Mouse (Mus musculus) embryonic facial prominence, embryonic 13.5 days (tissue): ENCODE data around the gene Commd2. TPM values are rescaled to one million over a fixed set of nuclear protein-coding genes. Genes with fewer than 3 reads are reported as not detected.
A peak's percentile ranks its signal among the peaks of the same experiment; 100 is the strongest.

ENCODE experiments used
- ATAC-seq: fragments of 200-750 bp; cut with Nextera tagmentation; 2 replicates; pipeline ENCODE4 v1.8.0; 2017; ENCODE audit warnings: low read depth; ENCODE audit not compliant: insufficient number of reproducible peaks, insufficient read depth, low FRiP score, low TSS enrichment
- H3K27ac ChIP-seq: fragments of 300-500 bp; sonication (generic); 2 replicates; pipeline ENCODE4 v1.5.1; 2015; ENCODE audit warnings: moderate library complexity, mild to moderate bottlenecking, inconsistent platforms
- H3K27me3 ChIP-seq: fragments of 300-500 bp; sonication (generic); 2 replicates; pipeline ENCODE4 v1.6.1; 2015; ENCODE audit warnings: mild to moderate bottlenecking, inconsistent platforms
- H3K36me3 ChIP-seq: fragments of 300-500 bp; sonication (generic); 2 replicates; pipeline ENCODE4 v1.6.1; 2015; ENCODE audit warnings: mild to moderate bottlenecking, inconsistent platforms
- H3K4me1 ChIP-seq: fragments of 300-500 bp; sonication (generic); 2 replicates; pipeline ENCODE4 v1.6.1; 2015; ENCODE audit warnings: inconsistent platforms
- H3K4me2 ChIP-seq: fragments of 300-500 bp; sonication (generic); 2 replicates; pipeline ENCODE4 v1.6.1; 2015; ENCODE audit warnings: moderate library complexity, mild to moderate bottlenecking, inconsistent platforms
- H3K4me3 ChIP-seq: fragments of 300-500 bp; sonication (generic); 2 replicates; pipeline ENCODE4 v1.5.1; 2015; ENCODE audit warnings: mild to moderate bottlenecking, inconsistent platforms
- H3K9ac ChIP-seq: fragments of 300-500 bp; sonication (generic); 2 replicates; pipeline ENCODE4 v1.6.1; 2015; ENCODE audit warnings: mild to moderate bottlenecking, inconsistent platforms
- H3K9me3 ChIP-seq: fragments of 300-500 bp; sonication (generic); 2 replicates; pipeline ENCODE4 v1.6.1; 2016; ENCODE audit warnings: inconsistent platforms
- WGBS: fragments of 180-500 bp; shearing (Covaris S2); methylation state at CpG from one replicate; pipeline ENCODE4 v1.1.7; 2015; ENCODE audit warnings: mixed read lengths; 5-methylcytosine and 5-hydroxymethylcytosine counted together
- polyA plus RNA-seq: library from polyadenylated mRNA; unstranded; fragments of >200 nt; fragmentation: Nextera tagmentation; extraction: Ambion mirVana; gene quantifications from 2 replicates; pipeline ENCODE4 v1.2.1, GENCODE M21; 2015

Gene Commd2
- polyA plus RNA-seq: 84.6 and 94.2 TPM in 2 replicates

- WGBS: under 1% methylated on average over 42 of the region's 42 CpGs
- Histone ChIP-seq H3K36me3 (peaks cover 14% of the 10 kb centered on the region), H3K4me1 (peaks cover 5% of the 10 kb centered on the region; the same call in 1 of the 2 replicates), H3K27me3 (no peaks in the 10 kb centered on the region), H3K27ac (peak within 1 kb of the TSS; percentile 81), H3K4me2 (peak within 1 kb of the TSS; percentile 69), H3K9me3 (no peaks in the 10 kb centered on the region), H3K9ac (peak within 1 kb of the TSS; percentile 88), H3K4me3 (peak within 1 kb of the TSS; percentile 80)
- ATAC-seq: peak; percentile 82
Measured at GRCm38 (mm10) chr3:57651231-57651864, at the start of gene Commd2. Commd2 (minus strand) TSS chr3:57651715.

- Histone ChIP-seq H3K27ac (no peak overlapping the region), H3K9ac (no peak overlapping the region), H3K36me3 (no peaks in the 10 kb centered on the region), H3K27me3 (no peaks in the 10 kb centered on the region), H3K4me2 (no peak overlapping the region), H3K4me3 (no peak overlapping the region), H3K9me3 (no peaks in the 10 kb centered on the region), H3K4me1 (peaks cover 4% of the 10 kb centered on the region; the same call in 1 of the 2 replicates)
- 90% methylated on average over 9 of the region's 9 CpGs for WGBS
- ATAC-seq: no peak
Measured at GRCm38 (mm10) chr3:57696779-57697178, 45.3 kb upstream of the Commd2 start.

DNA sequence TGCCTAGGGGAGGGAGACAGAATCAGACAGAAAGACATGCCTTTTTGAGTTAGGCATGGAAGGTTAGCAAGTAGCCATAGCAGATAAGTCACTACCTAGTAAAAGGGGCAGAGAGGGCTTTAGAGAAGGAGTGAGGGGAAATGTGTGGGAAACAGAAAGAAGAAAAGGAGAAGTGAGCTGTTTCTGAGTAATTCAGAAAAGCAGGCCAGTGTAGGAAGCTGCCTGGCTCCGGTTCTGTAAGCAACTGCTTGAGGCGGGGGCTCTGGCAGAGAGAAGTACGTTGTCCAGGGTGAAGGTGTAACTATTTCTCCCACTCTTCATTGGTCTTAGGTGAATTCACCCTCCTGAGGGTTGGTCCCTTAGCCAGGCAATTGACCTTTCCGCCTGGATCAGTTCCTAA lies 44.7 kb upstream of the Commd2 start:
- no peak overlapping the region for H3K4me2 ChIP-seq
- no peaks in the 10 kb centered on the region for H3K9me3 ChIP-seq
- no peak for ATAC-seq
- 89% methylated on average over 4 of the region's 4 CpGs for WGBS
- H3K27ac ChIP-seq: no peak overlapping the region
- H3K9ac ChIP-seq: no peak overlapping the region
- no peaks in the 10 kb centered on the region for H3K27me3 ChIP-seq
- H3K4me3 ChIP-seq: no peak overlapping the region
- H3K36me3 ChIP-seq: no peaks in the 10 kb centered on the region
- H3K4me1 ChIP-seq: peaks cover 4% of the 10 kb centered on the region; the same call in 1 of the 2 replicates

DNA sequence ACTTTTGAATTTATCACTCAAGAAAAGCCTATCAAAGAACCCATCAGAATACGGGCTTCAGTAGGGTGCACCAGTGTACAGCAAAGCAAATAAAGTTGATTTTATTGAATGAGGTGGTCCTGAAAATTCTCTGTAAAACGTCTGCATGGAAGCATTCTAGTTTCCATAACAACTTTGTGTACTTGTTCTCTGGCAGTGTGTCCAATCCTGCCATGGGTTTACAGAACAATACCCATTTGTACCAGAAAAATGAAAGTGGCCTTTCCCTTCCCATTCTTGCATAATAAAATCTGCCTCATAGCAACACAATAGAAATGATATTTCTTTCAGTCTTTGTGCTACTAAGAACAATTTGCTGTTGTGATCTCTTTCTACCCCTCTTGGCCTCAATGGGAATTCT lies 41.2 kb upstream of the Commd2 start, which contains the start of gene Ankub1:
Gene Ankub1 (minus strand): TSS at position 81 of the 400 bp plus-strand sequence.
- Histone ChIP-seq H3K27ac (no peak within 1 kb of the TSS), H3K4me3 (no peak within 1 kb of the TSS), H3K4me1 (peaks cover 4% of the 10 kb centered on the region; the same call in 1 of the 2 replicates), H3K27me3 (no peaks in the 10 kb centered on the region), H3K36me3 (no peaks in the 10 kb centered on the region), H3K9me3 (no peaks in the 10 kb centered on the region), H3K4me2 (no peak within 1 kb of the TSS), H3K9ac (no peak within 1 kb of the TSS)
- WGBS: 64% methylated on average over 2 of the region's 2 CpGs
- no peak for ATAC-seq

- Histone ChIP-seq H3K36me3 (no peaks in the 10 kb centered on the region), H3K4me1 (peaks cover 4% of the 10 kb centered on the region; the same call in 1 of the 2 replicates), H3K9ac (no peak overlapping the region), H3K4me2 (no peak overlapping the region), H3K27me3 (no peaks in the 10 kb centered on the region), H3K9me3 (no peaks in the 10 kb centered on the region), H3K4me3 (no peak overlapping the region), H3K27ac (no peak overlapping the region)
- WGBS: 81% methylated on average over 4 of the region's 4 CpGs
- ATAC-seq: no peak
Measured at GRCm38 (mm10) chr3:57691772-57692171, 40.3 kb upstream of the Commd2 start.

GRCm38 (mm10) chr3:57677786-57678185 lies 26.3 kb upstream of the Commd2 start:
- no peak overlapping the region for H3K4me3 ChIP-seq

GRCm38 (mm10) chr3:57674075-57674474 lies 22.6 kb upstream of the Commd2 start:
- Histone ChIP-seq H3K4me2 (no peak overlapping the region), H3K9ac (no peak overlapping the region), H3K27ac (no peak overlapping the region), H3K4me3 (no peak overlapping the region), H3K4me1 (no peaks in the 10 kb centered on the region), H3K27me3 (no peaks in the 10 kb centered on the region), H3K9me3 (no peaks in the 10 kb centered on the region; the same call in 1 of the 2 replicates), H3K36me3 (no peaks in the 10 kb centered on the region)
- WGBS: 66% methylated on average over 2 of the region's 2 CpGs
- ATAC-seq: no peak

More at GRCm38 (mm10) chr3:57677786-57678185, 26.3 kb upstream of the Commd2 start:
- no peaks in the 10 kb centered on the region for H3K36me3 ChIP-seq
- no peak for ATAC-seq
- no peak overlapping the region for H3K4me2 ChIP-seq
- H3K9ac ChIP-seq: no peak overlapping the region
- no peaks in the 10 kb centered on the region for H3K27me3 ChIP-seq
- no peaks in the 10 kb centered on the region for H3K4me1 ChIP-seq
- H3K27ac ChIP-seq: no peak overlapping the region
- H3K9me3 ChIP-seq: peaks cover 2% of the 10 kb centered on the region; the same call in 1 of the 2 replicates

DNA sequence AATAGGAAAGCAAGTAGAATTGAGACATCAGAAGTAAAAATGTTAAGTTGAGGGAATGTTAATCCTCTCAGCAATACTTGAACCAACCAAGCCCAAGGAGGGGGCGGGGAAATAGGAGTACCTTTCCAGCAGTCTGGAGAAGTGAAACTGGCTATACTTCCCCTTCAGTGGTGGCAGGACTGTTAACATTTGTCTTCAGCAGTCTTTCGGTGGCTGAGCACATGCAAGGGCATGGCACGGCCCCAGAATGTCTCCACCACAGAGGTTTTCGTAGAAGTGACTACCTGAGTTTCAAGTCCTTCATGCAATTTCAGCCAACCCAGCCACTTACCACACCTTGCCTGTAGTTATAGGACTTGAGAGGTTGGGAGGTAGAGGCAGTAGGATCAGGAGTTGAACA lies 22.1 kb upstream of the Commd2 start:
- Histone ChIP-seq H3K4me3 (no peak overlapping the region), H3K9ac (no peak overlapping the region), H3K9me3 (no peaks in the 10 kb centered on the region; the same call in 1 of the 2 replicates), H3K27ac (no peak overlapping the region), H3K4me1 (no peaks in the 10 kb centered on the region), H3K36me3 (no peaks in the 10 kb centered on the region), H3K27me3 (no peaks in the 10 kb centered on the region), H3K4me2 (no peak overlapping the region)
- ATAC-seq: no peak
- 80% methylated on average over 4 of the region's 4 CpGs for WGBS

DNA sequence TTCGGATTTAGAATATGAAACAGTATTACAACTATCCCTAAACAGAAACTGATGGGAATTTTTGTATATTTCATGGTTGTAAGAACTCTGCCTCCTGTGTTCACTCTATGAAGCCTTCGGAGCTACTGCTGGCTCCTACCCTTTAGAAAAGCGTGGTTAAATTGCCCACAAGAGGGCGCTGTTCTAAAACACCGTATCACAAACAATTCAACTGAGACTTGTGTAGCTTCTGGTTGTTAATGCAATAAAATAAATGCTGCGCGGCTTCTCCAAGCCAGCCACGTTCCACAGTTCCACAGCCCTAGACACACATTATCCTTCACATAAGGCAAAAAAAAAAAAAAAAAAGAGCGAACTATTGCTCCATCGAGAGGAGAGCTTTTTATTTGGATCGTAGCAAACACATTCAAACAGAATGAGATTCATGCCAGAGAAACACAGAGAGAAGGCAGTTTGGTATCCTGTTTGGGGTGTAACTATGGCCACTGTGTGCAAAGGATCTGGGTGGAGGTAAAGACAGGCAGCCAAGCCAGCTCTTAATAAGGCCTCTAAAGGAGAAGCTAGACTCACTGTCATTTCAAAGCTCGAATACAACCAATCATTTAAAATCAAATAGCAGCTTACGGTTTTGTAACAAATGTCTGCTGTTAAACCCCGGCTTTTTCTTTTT lies 15.7 kb upstream of the Commd2 start:
- Histone ChIP-seq H3K4me1 (no peaks in the 10 kb centered on the region), H3K9ac (no peak overlapping the region), H3K4me3 (peak overlapping the region; percentile 20; the same call in 1 of the 2 replicates), H3K27ac (no peak overlapping the region), H3K27me3 (no peaks in the 10 kb centered on the region), H3K36me3 (no peaks in the 10 kb centered on the region), H3K9me3 (no peaks in the 10 kb centered on the region), H3K4me2 (peak overlapping the region; percentile 48)
- WGBS: 31% methylated on average over 14 of the region's 14 CpGs
- ATAC-seq: no peak

DNA sequence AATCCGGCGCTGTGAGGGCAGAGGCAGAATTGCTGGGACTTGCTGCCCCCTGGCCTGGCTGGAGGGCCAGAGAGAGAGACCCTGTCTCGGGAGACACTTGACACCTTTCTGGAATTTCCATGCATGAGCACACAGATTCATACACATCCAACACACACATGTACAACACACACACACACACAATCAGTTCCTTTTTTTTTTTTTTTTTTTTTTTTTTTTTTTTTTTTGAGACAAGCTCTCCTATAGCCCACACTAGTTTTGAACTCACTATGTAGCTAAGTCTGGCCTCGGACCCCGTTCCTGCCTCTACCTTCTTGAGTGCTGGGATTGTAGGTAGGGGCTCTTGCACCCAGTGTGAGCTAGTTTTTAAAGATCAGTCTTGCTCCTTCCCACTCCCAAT lies 14.4 kb upstream of the Commd2 start:
- no peak overlapping the region for H3K27ac ChIP-seq
- H3K27me3 ChIP-seq: no peaks in the 10 kb centered on the region
- ATAC-seq: no peak
- no peak overlapping the region for H3K9ac ChIP-seq
- H3K36me3 ChIP-seq: no peaks in the 10 kb centered on the region
- 86% methylated on average over 5 of the region's 5 CpGs for WGBS
- H3K4me2 ChIP-seq: no peak overlapping the region
- H3K4me3 ChIP-seq: no peak overlapping the region
- no peaks in the 10 kb centered on the region for H3K4me1 ChIP-seq
- no peaks in the 10 kb centered on the region for H3K9me3 ChIP-seq

- 81% methylated on average over 10 of the region's 10 CpGs for WGBS
Measured at GRCm38 (mm10) chr3:57664682-57665081, 13.2 kb upstream of the Commd2 start.

GRCm38 (mm10) chr3:57663731-57664130 lies 12.2 kb upstream of the Commd2 start:
- no peak overlapping the region for H3K4me2 ChIP-seq
- no peak overlapping the region for H3K4me3 ChIP-seq
- no peaks in the 10 kb centered on the region for H3K4me1 ChIP-seq
- H3K27ac ChIP-seq: no peak overlapping the region
- H3K9me3 ChIP-seq: no peaks in the 10 kb centered on the region
- WGBS: 20% methylated on average over 6 of the region's 6 CpGs
- no peak for ATAC-seq
- H3K27me3 ChIP-seq: no peaks in the 10 kb centered on the region
- H3K36me3 ChIP-seq: no peaks in the 10 kb centered on the region
- no peak overlapping the region for H3K9ac ChIP-seq

More at GRCm38 (mm10) chr3:57664682-57665081, 13.2 kb upstream of the Commd2 start:
- Histone ChIP-seq H3K27me3 (no peaks in the 10 kb centered on the region), H3K36me3 (no peaks in the 10 kb centered on the region), H3K9ac (no peak overlapping the region), H3K4me1 (no peaks in the 10 kb centered on the region), H3K9me3 (no peaks in the 10 kb centered on the region), H3K4me2 (no peak overlapping the region), H3K4me3 (no peak overlapping the region), H3K27ac (no peak overlapping the region)
- no peak for ATAC-seq
